Mouse (Mus musculus): ENCODE measurements around the gene Zdhhc25.

Zdhhc25 gene

DNA sequence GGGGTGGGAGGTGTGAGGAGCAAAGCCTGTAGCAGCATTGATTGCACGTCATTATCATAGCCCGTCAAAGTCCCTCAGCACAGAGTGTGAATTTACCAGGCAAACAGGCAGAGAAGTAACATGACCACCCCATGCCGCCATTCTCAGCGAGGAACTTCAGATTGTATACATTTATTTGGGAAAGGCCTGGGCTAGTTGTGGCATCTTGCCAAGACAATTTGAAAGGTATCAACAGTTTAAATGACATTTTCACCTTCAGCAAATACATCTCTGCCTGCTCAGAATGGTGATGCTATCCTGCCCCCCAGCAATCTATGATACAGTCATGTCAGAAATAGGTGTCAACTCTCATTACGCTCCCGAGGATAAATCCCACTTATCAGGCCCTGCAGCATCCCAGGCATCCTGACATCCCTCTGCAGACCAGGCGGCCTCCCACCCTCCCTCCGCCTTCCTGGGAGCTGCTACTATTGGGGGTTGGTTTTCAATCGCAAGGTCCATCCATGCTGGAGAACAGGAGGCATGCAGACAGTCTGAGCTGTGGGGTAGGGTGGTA lies 28.8 kb downstream of the Zdhhc25 start:
- DNase-seq (ENCODE audit: low read depth, low spot score) = no peak

DNA sequence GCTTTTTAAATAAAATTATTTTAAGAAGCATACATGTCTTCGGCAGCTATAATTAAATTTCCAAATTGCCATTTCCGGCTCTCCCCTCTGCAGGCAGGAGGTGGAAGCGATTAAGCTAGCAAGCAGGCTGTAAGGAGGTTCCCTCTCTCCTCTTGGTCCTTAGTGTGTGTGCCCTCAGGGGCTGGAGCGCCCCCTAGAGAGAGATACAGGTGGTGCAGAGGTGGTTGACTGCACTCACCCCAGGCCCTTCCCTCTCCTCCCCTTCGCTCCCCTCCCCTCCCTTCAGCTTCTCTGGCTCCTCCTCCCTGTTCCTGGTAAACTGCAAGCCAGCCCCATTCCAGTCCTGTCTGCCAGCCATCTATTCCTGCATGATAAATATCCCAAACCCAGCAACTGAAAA lies 35.1 kb downstream of the Zdhhc25 start:
- no peak for DNase-seq (ENCODE audit: low read depth, low spot score)

GRCm38 (mm10) chr15:88651019-88651418 lies 50.9 kb downstream of the Zdhhc25 start:
- DNase-seq (ENCODE audit: low read depth, low spot score) = no peak

Measured in skeletal muscle tissue, adult 2 months (tissue).